Mouse (Mus musculus) right cerebral cortex, postnatal 25 days (tissue): ENCODE measurements around the gene Slc1a5.
A peak's percentile ranks its signal among the peaks of the same experiment; 100 is the strongest.

ENCODE experiments used
- DNase-seq: peaks from one replicate; pipeline ENCODE4 v3.0.0; 2022

Gene Slc1a5

GRCm38 (mm10) chr7:16783224-16783688, 2.1 kb downstream of the Slc1a5 start:
- DNase-seq = no peak

- no peak for DNase-seq
Measured at GRCm38 (mm10) chr7:16783758-16784415, 2.7 kb downstream of the Slc1a5 start.

GRCm38 (mm10) chr7:16784498-16784976, 3.4 kb downstream of the Slc1a5 start:
- no peak for DNase-seq

GRCm38 (mm10) chr7:16785541-16786083, 4.5 kb downstream of the Slc1a5 start:
- DNase-seq = no peak

- DNase-seq = no peak
Measured at GRCm38 (mm10) chr7:16792316-16792715, 11.2 kb downstream of the Slc1a5 start.

GRCm38 (mm10) chr7:16793010-16793725, 12.0 kb downstream of the Slc1a5 start:
- DNase-seq = no peak

- DNase-seq = no peak
Measured at GRCm38 (mm10) chr7:16794886-16795285, 13.7 kb downstream of the Slc1a5 start.

- no peak for DNase-seq
Measured at GRCm38 (mm10) chr7:16804409-16805028, 23.4 kb downstream of the Slc1a5 start.

- no peak for DNase-seq
Measured at GRCm38 (mm10) chr7:16807936-16808335, 26.8 kb downstream of the Slc1a5 start.

GRCm38 (mm10) chr7:16808647-16809046, 27.5 kb downstream of the Slc1a5 start:
- DNase-seq = no peak

GRCm38 (mm10) chr7:16809739-16810138, 28.6 kb downstream of the Slc1a5 start:
- peak; percentile 75 for DNase-seq

- no peak for DNase-seq
Measured at GRCm38 (mm10) chr7:16810399-16810919, 29.3 kb downstream of the Slc1a5 start.

- peak; percentile 75 for DNase-seq
Measured at GRCm38 (mm10) chr7:16810920-16811648, 29.9 kb downstream of the Slc1a5 start.

- DNase-seq = no peak
Measured at GRCm38 (mm10) chr7:16811649-16812070, 30.5 kb downstream of the Slc1a5 start.

- no peak for DNase-seq
Measured at GRCm38 (mm10) chr7:16812505-16812904, 31.4 kb downstream of the Slc1a5 start.

- no peak for DNase-seq
Measured at GRCm38 (mm10) chr7:16815351-16815941, 34.3 kb downstream of the Slc1a5 start, which contains the start of gene Strn4. TSS of gene Strn4 (plus strand) at chr7:16815889.

- DNase-seq = peak; percentile 83
Measured at GRCm38 (mm10) chr7:16816078-16816474, 34.9 kb downstream of the Slc1a5 start.

GRCm38 (mm10) chr7:16816475-16817122, 35.5 kb downstream of the Slc1a5 start, which contains the start of gene Fkrp:
TSS of gene Fkrp (minus strand) at chr7:16816732.
- DNase-seq = peak; percentile 63

GRCm38 (mm10) chr7:16817693-16818092, 36.6 kb downstream of the Slc1a5 start:
- no peak for DNase-seq

GRCm38 (mm10) chr7:16819794-16820193, 38.7 kb downstream of the Slc1a5 start:
- no peak for DNase-seq

GRCm38 (mm10) chr7:16820271-16820763, 39.2 kb downstream of the Slc1a5 start:
- DNase-seq = no peak
